Comparison of ENCODE assay signal across 9 mouse cellular contexts in genomic region chr9:55541681-55542365, GRCm38 (mm10). TPM values are rescaled to one million over a fixed set of nuclear protein-coding genes. Genes with fewer than 3 reads are reported as not detected.
DNase-seq lines count a peak whose midpoint lies in the region; ATAC-seq and TF ChIP-seq lines count a peak whose summit lies in the region.
"Had no signal": no experiment of that assay in that cellular context is flagged by ENCODE, and none has a peak within 500 bp of the region (broad histone marks: within the 10 kb centered on the region; RNA-seq: fewer than 3 reads in every experiment).

No protein-coding gene starts in this region.

- peaks cover 69% of the 10 kb centered on the region for H3K4me1 ChIP-seq in forebrain, embryonic 10.5 days
- peaks cover 35% of the 10 kb centered on the region for H3K4me1 ChIP-seq in hindbrain, embryonic 15.5 days (replicated peaks)
- H3K4me1 ChIP-seq in liver, embryonic 13.5 days (replicated peaks), result peaks cover 43% of the 10 kb centered on the region

- 0 out of 2 replicates have a peak overlapping the region, but pooled peaks have one; percentile 20 for H3K27ac ChIP-seq in forebrain, embryonic 10.5 days
- no peak overlapping the region for H3K27ac ChIP-seq in hindbrain, embryonic 15.5 days (replicated peaks)
- H3K27ac ChIP-seq in liver, embryonic 13.5 days, result no peak overlapping the region

- no peak overlapping the region for H3K9ac ChIP-seq in hindbrain, embryonic 15.5 days
- no peak overlapping the region for H3K9ac ChIP-seq in liver, embryonic 13.5 days

- H3K4me2 ChIP-seq in hindbrain, embryonic 15.5 days, result peak overlapping the region; percentile 63
- H3K4me2 ChIP-seq in liver, embryonic 13.5 days, result peak overlapping the region; percentile 63

- POLR2A ChIA-PET in Patski (lab: Charles Lee), result no interaction called here

- WGBS in forebrain, embryonic 10.5 days, result under 1% methylated on average over 59 of the region's 59 CpGs
- WGBS in hindbrain, embryonic 15.5 days, result under 1% methylated on average over 59 of the region's 59 CpGs
- WGBS in liver, embryonic 13.5 days (ENCODE audit: insufficient replicate concordance), result under 1% methylated on average over 59 of the region's 59 CpGs

- no peaks in the 10 kb centered on the region for H3K36me3 ChIP-seq in forebrain, embryonic 10.5 days (replicated peaks)
- no peaks in the 10 kb centered on the region for H3K36me3 ChIP-seq in hindbrain, embryonic 15.5 days
- no peaks in the 10 kb centered on the region for H3K36me3 ChIP-seq in liver, embryonic 13.5 days

- peak overlapping the region; percentile 54 for H3K4me3 ChIP-seq in forebrain, embryonic 10.5 days
- H3K4me3 ChIP-seq in hindbrain, embryonic 15.5 days, result peak overlapping the region; percentile 36
- peak overlapping the region; percentile 51 for H3K4me3 ChIP-seq in liver, embryonic 13.5 days (replicated peaks)

- peaks cover 3% of the 10 kb centered on the region; the same call in 1 of the 2 replicates for H3K9me3 ChIP-seq in forebrain, embryonic 10.5 days
- no peaks in the 10 kb centered on the region for H3K9me3 ChIP-seq in hindbrain, embryonic 15.5 days
- peaks cover 6% of the 10 kb centered on the region; the same call in 1 of the 2 replicates for H3K9me3 ChIP-seq in liver, embryonic 13.5 days (replicated peaks)

- TF ChIP-seq CTCF in Patski (IDR thresholded peaks at IDR 0.05), result no peak

- peak; percentile 17 for ATAC-seq in Patski
- ATAC-seq in hindbrain, embryonic 15.5 days (ENCODE audit: low FRiP score, low read depth), result no peak
- ATAC-seq in liver, embryonic 13.5 days (ENCODE audit: low read depth), result no peak
- ATAC-seq in megakaryocyte-erythroid progenitor cell, adult 5-6 weeks (replicated peaks; ENCODE audit: low FRiP score, low TSS enrichment, poor library complexity, severe bottlenecking), result no peak

- in situ Hi-C loops in Patski (cut with MboI; ENCODE audit: low pct_unique_long_range_greater_than_20kb), result no loop called here

- no peaks in the 10 kb centered on the region for H3K27me3 ChIP-seq in Patski
- H3K27me3 ChIP-seq in forebrain, embryonic 10.5 days (ENCODE audit: poor library complexity, severe bottlenecking), result peaks cover 100% of the 10 kb centered on the region
- peaks cover 72% of the 10 kb centered on the region for H3K27me3 ChIP-seq in hindbrain, embryonic 15.5 days
- peaks cover 100% of the 10 kb centered on the region for H3K27me3 ChIP-seq in liver, embryonic 13.5 days

- peak; percentile 21 to 38 for DNase-seq in layer of hippocampus, postnatal 10 days (ENCODE audit: low spot score in 2 of 2)
- DNase-seq in layer of hippocampus, adult 18-20 months (ENCODE audit: low spot score in 2 of 2), result no peak
- no peak for DNase-seq in Patski (ENCODE audit: low read depth, low spot score)
- peak; percentile 43 for DNase-seq in forebrain, embryonic 10.5 days (ENCODE audit: extremely low spot score, low spot score)
- no peak for DNase-seq in liver, embryonic 13.5 days
- DNase-seq in retina, postnatal 1 day, result peak; percentile 64

- CTCF ChIA-PET in Patski (lab: Charles Lee), result no interaction called here

RNA-seq across cellular contexts. Expression of gene Isl2, which starts 3.4 kb away (rescaled TPM):
- not detected for total RNA-seq in layer of hippocampus, postnatal 10 days (2021)
- not detected for total RNA-seq in layer of hippocampus, adult 18-20 months (2021)
- 4.6 TPM for polyA plus RNA-seq in Patski (2021)
- 1.0 TPM in 2 replicates for polyA plus RNA-seq in forebrain, embryonic 10.5 days (2016; fragmentation: Nextera tagmentation; extraction: Ambion mirVana)
- 4.2 and 6.4 TPM in 2 replicates for polyA plus RNA-seq in hindbrain, embryonic 15.5 days (2015; fragmentation: Nextera tagmentation; extraction: Ambion mirVana)
- polyA plus RNA-seq in liver, embryonic 13.5 days (2015; fragmentation: Nextera tagmentation; extraction: Ambion mirVana), result 0.28 and 0.29 TPM in 2 replicates
- total RNA-seq in megakaryocyte-erythroid progenitor cell, adult 5-6 weeks (2014; fragmentation: Nextera tagmentation), result not detected in 2 replicates
- total RNA-seq in megakaryocyte-erythroid progenitor cell, adult 5-6 weeks (2017), result not detected in 2 replicates
- polyA plus RNA-seq: gonadal fat pad, adult 2 months had no signal

RNA-seq across cellular contexts. Expression of gene Etfa, which starts 29.8 kb away (rescaled TPM):
- 10 to 100 TPM; 53.2 to 54.7 TPM for total RNA-seq in layer of hippocampus, postnatal 10 days (2021)
- total RNA-seq in layer of hippocampus, adult 18-20 months (2021), result 10 to 100 TPM; 41.8 to 43.7 TPM
- polyA plus RNA-seq in Patski (2021), result 282 TPM
- 162 and 165 TPM in 2 replicates for polyA plus RNA-seq in forebrain, embryonic 10.5 days (2016; fragmentation: Nextera tagmentation; extraction: Ambion mirVana)
- 98.3 and 99.8 TPM in 2 replicates for polyA plus RNA-seq in hindbrain, embryonic 15.5 days (2015; fragmentation: Nextera tagmentation; extraction: Ambion mirVana)
- 173 and 203 TPM in 2 replicates for polyA plus RNA-seq in liver, embryonic 13.5 days (2015; fragmentation: Nextera tagmentation; extraction: Ambion mirVana)
- total RNA-seq in megakaryocyte-erythroid progenitor cell, adult 5-6 weeks (2014; fragmentation: Nextera tagmentation), result 115 and 121 TPM in 2 replicates
- 72.0 and 72.8 TPM in 2 replicates for total RNA-seq in megakaryocyte-erythroid progenitor cell, adult 5-6 weeks (2017)

Comparison
In these comparisons a context has a peak if more than half of its experiments do, and no peak if none do; other contexts are left out.
1. DNase-seq: peak in layer of hippocampus, postnatal 10 days (2 of 2), forebrain, embryonic 10.5 days (single experiment) and retina, postnatal 1 day (single experiment); none in layer of hippocampus, adult 18-20 months (0 of 2), Patski (single experiment) and liver, embryonic 13.5 days (single experiment).
2. Peak in every context shown above with its lines, with median percentiles within 50 percentile points of each other: H3K4me3 ChIP-seq.